Mouse (Mus musculus) heart, embryonic 14.5 days (tissue): ENCODE results near the gene Ank3. TPM values are rescaled to one million over a fixed set of nuclear protein-coding genes. Genes with fewer than 3 reads are reported as not detected.

Experiments
- ATAC-seq: fragments of 200-750 bp; cut with Nextera tagmentation; 2 replicates; pipeline ENCODE4 v1.8.0; 2017; ENCODE audit warnings: low read depth, moderate TSS enrichment; ENCODE audit not compliant: insufficient number of reproducible peaks, insufficient read depth, low FRiP score
- H3K27ac ChIP-seq, 2 experiments: fragments of 200-500 bp in 1 of 2; fragments of 300-500 bp in 1 of 2; sonication (generic) in 1 of 2; replicated peaks in 1 of 2; 2 replicates each; pipeline ENCODE4 v1.5.1; 2012 to 2014; ENCODE audit warnings: low read depth in 2 of 2, low read length in 2 of 2, control low read depth in 1 of 2, mild to moderate bottlenecking in 1 of 2, mixed read lengths in 1 of 2; ENCODE audit not compliant: control insufficient read depth in 1 of 2, insufficient read depth in 1 of 2
- H3K27me3 ChIP-seq: fragments of 300-500 bp; sonication (generic); 2 replicates; pipeline ENCODE4 v1.6.1; 2014; ENCODE audit warnings: mild to moderate bottlenecking, low read length, control low read depth; ENCODE audit not compliant: control insufficient read depth, insufficient read depth
- H3K36me3 ChIP-seq: fragments of 300-500 bp; sonication (generic); 2 replicates; pipeline ENCODE4 v1.6.1; 2014; ENCODE audit warnings: mild to moderate bottlenecking, control low read depth, low read length, mixed read lengths; ENCODE audit not compliant: control insufficient read depth, insufficient read depth
- H3K4me1 ChIP-seq, 2 experiments: fragments of 200-500 bp in 1 of 2; fragments of 300-500 bp in 1 of 2; sonication (generic) in 1 of 2; 2 replicates each; pipeline ENCODE4 v1.6.1; 2012 to 2014; ENCODE audit warnings: low read length in 2 of 2, control low read depth in 1 of 2, mixed read lengths in 1 of 2; ENCODE audit not compliant: control insufficient read depth in 2 of 2, insufficient read depth in 2 of 2
- H3K4me2 ChIP-seq: fragments of 300-500 bp; sonication (generic); 2 replicates; pipeline ENCODE4 v1.6.1; 2014; ENCODE audit warnings: mild to moderate bottlenecking, low read length
- H3K4me3 ChIP-seq, 2 experiments: fragments of 200-500 bp in 1 of 2; fragments of 300-500 bp in 1 of 2; sonication (generic) in 1 of 2; 2 replicates each; pipeline ENCODE4 v1.5.1; 2012 to 2014; ENCODE audit warnings: low read length in 2 of 2, mild to moderate bottlenecking in 2 of 2, control low read depth in 1 of 2, low read depth in 1 of 2, moderate library complexity in 1 of 2; ENCODE audit not compliant: control insufficient read depth in 1 of 2, insufficient read depth in 1 of 2
- H3K9ac ChIP-seq: fragments of 300-500 bp; sonication (generic); 2 replicates; pipeline ENCODE4 v1.6.1; 2014; ENCODE audit warnings: mild to moderate bottlenecking, low read length
- H3K9me3 ChIP-seq: fragments of 300-500 bp; sonication (generic); 2 replicates; pipeline ENCODE4 v1.6.1; 2016; ENCODE audit warnings: low read length, control low read depth; ENCODE audit not compliant: control insufficient read depth
- WGBS: fragments of 180-500 bp; shearing (Covaris S2); extraction: QIAGEN DNeasy Blood & Tissue Kit; methylation state at CpG from one replicate; pipeline ENCODE4 v1.1.7; 2014; 5-methylcytosine and 5-hydroxymethylcytosine counted together
- polyA plus RNA-seq: library from polyadenylated mRNA; unstranded; fragments of >200 nt; fragmentation: Nextera tagmentation; extraction: Ambion mirVana; gene quantifications from 2 replicates; pipeline ENCODE4 v1.2.1, GENCODE M21; 2014

Ank3 gene
- polyA plus RNA-seq, 1 experiment from 2014 or later = 43.2 TPM

- Histone ChIP-seq H3K4me3 (no peak overlapping the region), H3K4me1 (peaks cover 33 to 67% of the 10 kb centered on the region in 2 experiments), H3K9ac (no peak overlapping the region), H3K27me3 (no peaks in the 10 kb centered on the region), H3K36me3 (no peaks in the 10 kb centered on the region), H3K9me3 (no peaks in the 10 kb centered on the region), H3K4me2 (peak overlapping the region; percentile 71; the same call in 1 of the 2 replicates), H3K27ac (peak overlapping the region; percentile 62 to 74)
- 32% methylated on average over 8 of the region's 8 CpGs for WGBS
- no peak for ATAC-seq
Measured at GRCm38 (mm10) chr10:69569740-69570139, 171.2 kb downstream of the Ank3 start.

DNA sequence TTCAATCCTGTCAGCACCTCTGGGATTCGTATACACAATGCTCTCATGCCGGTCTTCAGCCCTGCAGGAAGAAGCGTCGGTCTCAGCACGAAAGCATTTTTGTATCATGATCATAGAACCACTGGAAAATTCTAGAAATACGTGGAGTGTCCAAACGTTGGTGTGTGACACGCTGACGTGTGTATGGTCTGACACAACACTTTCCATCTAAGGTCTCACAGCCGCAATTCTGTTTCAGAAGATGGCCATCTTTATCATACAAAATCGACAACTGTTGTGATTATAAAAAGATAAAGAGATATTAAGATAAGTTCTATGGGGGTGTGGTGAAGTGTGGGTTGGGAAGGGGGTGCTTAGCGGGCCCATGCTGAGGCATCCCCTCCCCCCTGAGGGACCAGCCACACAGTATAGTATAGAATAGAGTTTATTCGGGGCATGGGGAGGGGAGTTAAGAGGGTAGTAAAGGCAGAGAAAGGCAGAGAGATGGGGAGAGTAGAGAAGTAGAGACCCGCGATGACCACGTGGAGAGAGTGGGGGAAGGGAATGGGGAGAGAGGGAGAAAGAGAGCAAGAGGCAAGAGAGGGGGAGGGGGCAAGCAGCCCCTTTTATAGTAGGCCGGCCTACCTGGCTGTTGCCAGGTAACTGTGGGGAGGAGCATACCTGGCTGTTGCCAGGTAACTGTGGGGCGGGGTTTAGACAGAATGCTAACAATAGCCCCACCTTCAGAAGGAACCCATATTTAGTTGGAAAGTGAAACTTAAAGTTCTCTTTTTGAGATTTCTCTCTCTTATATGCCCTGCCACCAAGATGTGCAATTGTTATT is 172.1 kb downstream of the Ank3 start:
- peak overlapping the region; percentile 71 for H3K9ac ChIP-seq
- ATAC-seq = no peak
- H3K4me3 ChIP-seq = peak overlapping the region; percentile 14 to 31
- no peaks in the 10 kb centered on the region for H3K9me3 ChIP-seq
- peak overlapping the region; percentile 59 to 74 for H3K27ac ChIP-seq
- peaks cover 29 to 62% of the 10 kb centered on the region in 2 experiments for H3K4me1 ChIP-seq
- H3K36me3 ChIP-seq = no peaks in the 10 kb centered on the region
- H3K27me3 ChIP-seq = no peaks in the 10 kb centered on the region
- H3K4me2 ChIP-seq = peak overlapping the region; percentile 71
- 22% methylated on average over 18 of the region's 18 CpGs for WGBS

DNA sequence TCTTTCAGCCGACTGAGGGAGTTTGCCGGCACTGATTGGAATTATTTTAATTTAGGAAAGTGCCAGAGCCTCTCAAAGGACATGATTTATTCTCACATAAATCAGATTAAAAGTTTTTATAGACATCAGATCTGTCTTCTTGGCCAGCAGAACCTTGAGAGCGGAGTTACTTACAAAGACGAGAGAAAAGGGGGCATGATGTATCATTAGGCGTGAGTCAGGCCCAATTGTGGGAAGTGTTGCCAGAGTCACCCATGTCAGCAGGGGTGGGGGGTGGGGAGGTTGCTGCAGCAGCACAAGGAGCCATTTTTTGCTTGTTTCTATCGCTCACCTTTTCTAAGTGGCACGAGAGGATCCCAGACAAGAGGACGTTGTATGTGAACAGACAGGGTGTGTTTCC is 172.8 kb downstream of the Ank3 start:
- ATAC-seq = no peak
- Histone ChIP-seq H3K27me3 (no peaks in the 10 kb centered on the region), H3K9ac (peak overlapping the region; percentile 71), H3K4me3 (peak overlapping the region; percentile 22 to 31), H3K27ac (peak overlapping the region in 1 of 2 experiments; percentile 55; a peak in 3 of 4 replicates), H3K36me3 (no peaks in the 10 kb centered on the region), H3K9me3 (no peaks in the 10 kb centered on the region), H3K4me2 (peak overlapping the region; percentile 71), H3K4me1 (peaks cover 32 to 65% of the 10 kb centered on the region in 2 experiments)
- 4% methylated on average over 8 of the region's 8 CpGs for WGBS

DNA sequence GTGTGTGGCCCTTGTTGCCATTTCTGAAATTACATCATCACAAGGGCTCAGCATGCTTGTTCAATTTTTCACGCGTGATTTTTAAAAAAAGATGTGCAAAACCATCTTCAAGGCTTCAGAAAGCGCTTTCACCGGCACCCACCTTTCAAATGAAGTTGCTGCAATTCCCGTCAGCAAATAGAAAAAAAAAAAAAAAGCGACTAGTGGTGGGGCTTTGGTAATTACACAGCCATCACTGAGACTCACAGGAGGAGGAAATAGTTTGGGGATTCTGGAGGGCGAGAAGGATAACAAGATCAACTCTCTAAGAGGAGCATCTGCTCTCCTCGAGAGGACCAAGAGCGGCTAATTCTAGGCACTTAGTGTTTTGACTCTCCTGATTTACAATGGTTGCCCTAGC is 173.4 kb downstream of the Ank3 start:
- no peaks in the 10 kb centered on the region for H3K36me3 ChIP-seq
- peak overlapping the region; percentile 71 for H3K9ac ChIP-seq
- peaks cover 33 to 70% of the 10 kb centered on the region in 2 experiments for H3K4me1 ChIP-seq
- peak overlapping the region; percentile 71 for H3K4me2 ChIP-seq
- peak overlapping the region; percentile 12 to 31; a peak in 3 of 4 replicates for H3K4me3 ChIP-seq
- no peaks in the 10 kb centered on the region for H3K27me3 ChIP-seq
- peak overlapping the region in 1 of 2 experiments; percentile 55; a peak in 1 of 4 replicates for H3K27ac ChIP-seq
- no peak for ATAC-seq
- H3K9me3 ChIP-seq = no peaks in the 10 kb centered on the region
- WGBS = 6% methylated on average over 9 of the region's 9 CpGs

DNA sequence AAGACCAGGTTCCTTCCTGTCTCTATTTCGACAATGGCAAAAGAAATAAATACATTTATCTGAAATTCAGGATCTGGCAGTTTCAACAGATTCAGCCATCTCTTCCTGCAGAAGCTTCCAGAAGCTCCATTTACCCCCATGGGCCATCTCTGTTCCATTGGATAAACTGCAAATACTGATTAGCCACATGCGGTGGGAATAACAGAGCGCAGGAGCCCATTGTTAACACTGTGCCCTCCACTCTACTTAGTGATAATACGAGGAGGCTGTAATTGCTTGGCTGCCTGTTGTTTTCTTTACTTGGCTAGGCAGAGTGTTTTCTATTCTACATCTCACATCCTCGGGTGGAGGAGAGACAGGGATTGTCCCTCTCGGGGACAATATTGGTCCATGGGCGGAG is 174.5 kb downstream of the Ank3 start:
- ATAC-seq = no peak
- H3K27me3 ChIP-seq = no peaks in the 10 kb centered on the region
- 27% methylated on average over 7 of the region's 7 CpGs for WGBS
- H3K4me1 ChIP-seq = peaks cover 34 to 71% of the 10 kb centered on the region in 2 experiments
- no peak overlapping the region for H3K9ac ChIP-seq
- H3K4me2 ChIP-seq = no peak overlapping the region
- H3K27ac ChIP-seq = no peak overlapping the region
- no peaks in the 10 kb centered on the region for H3K9me3 ChIP-seq
- no peak overlapping the region for H3K4me3 ChIP-seq
- H3K36me3 ChIP-seq = no peaks in the 10 kb centered on the region

DNA sequence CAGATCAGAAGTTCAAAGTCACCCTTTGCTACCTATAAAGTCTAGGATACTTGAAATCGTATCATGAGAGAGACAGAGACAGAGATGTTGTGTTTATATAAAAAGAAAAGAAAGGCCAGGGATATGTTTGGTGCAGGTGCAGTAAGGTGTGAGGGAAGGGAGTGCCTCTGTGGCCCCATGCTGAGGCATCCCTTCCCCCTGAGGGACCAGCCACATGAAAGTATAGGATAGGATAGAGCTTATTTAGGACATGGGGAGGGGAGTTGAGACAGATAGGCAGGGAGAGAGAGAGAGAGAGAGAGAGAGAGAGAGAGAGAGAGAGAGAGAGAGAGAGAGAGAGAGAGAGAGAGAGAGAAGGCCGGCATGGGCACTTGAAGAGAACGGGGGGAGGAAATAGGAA is 175.2 kb downstream of the Ank3 start:
- H3K4me3 ChIP-seq = no peak overlapping the region

DNA sequence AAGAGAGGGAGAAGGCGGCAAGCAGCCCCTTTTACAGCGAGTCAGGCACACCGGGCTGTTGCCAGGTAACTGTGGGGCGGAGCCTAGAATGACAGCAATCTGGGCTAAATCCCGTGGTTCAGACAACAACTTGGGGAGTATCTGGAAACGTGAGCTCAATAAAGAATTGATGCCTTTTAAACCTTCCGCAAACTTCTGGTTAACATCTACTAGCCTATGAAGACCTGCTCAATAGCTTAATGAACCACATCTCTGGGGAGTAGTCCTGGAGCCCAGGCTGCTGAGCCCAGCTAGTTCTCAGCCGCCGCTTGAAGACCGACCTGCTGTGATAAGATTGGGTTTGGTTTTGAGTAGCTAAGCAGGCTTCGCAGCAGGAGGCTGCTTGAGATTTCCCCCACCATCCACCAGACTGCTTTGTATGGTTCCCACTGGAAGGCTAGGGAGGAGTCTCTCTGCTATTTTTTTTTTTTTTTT is 175.7 kb downstream of the Ank3 start:
- Histone ChIP-seq H3K9me3 (no peaks in the 10 kb centered on the region), H3K4me1 (peaks cover 36 to 72% of the 10 kb centered on the region in 2 experiments), H3K36me3 (no peaks in the 10 kb centered on the region), H3K27ac (no peak overlapping the region), H3K9ac (no peak overlapping the region), H3K4me2 (peak overlapping the region; percentile 45), H3K4me3 (no peak overlapping the region), H3K27me3 (no peaks in the 10 kb centered on the region)
- no peak for ATAC-seq
- 7% methylated on average over 11 of the region's 11 CpGs for WGBS

More for the DNA sequence above, 175.2 kb downstream of the Ank3 start:
- Histone ChIP-seq H3K4me2 (peak overlapping the region; percentile 45), H3K9me3 (no peaks in the 10 kb centered on the region), H3K27ac (no peak overlapping the region), H3K4me1 (peaks cover 36 to 72% of the 10 kb centered on the region in 2 experiments), H3K9ac (no peak overlapping the region), H3K27me3 (no peaks in the 10 kb centered on the region), H3K36me3 (no peaks in the 10 kb centered on the region)
- ATAC-seq = no peak
- 7% methylated on average over 3 of the region's 3 CpGs for WGBS
